Mouse (Mus musculus) myocyte (in vitro differentiated cells): ENCODE results near the gene Ccng1.

Experiments
- CEBPB ChIP-seq: IDR thresholded peaks from 2 replicates; pipeline ENCODE4 v1.6.1; 2011; ENCODE audit warnings: mild to moderate bottlenecking, moderate library complexity; ENCODE audit not compliant: poor library complexity, insufficient read depth, severe bottlenecking
- E2F4 ChIP-seq: IDR thresholded peaks from one replicate; pipeline ENCODE4 v1.6.1; 2011; ENCODE audit warnings: mild to moderate bottlenecking, control low read depth, moderate library complexity; ENCODE audit not compliant: insufficient read depth
- MAX ChIP-seq: IDR thresholded peaks from one replicate; pipeline ENCODE4 v1.6.1; 2011; ENCODE audit warnings: low read depth, mild to moderate bottlenecking, control low read depth
- MYOD1 ChIP-seq, 3 experiments: IDR thresholded peaks; one replicate each; pipeline ENCODE4 v1.6.1; 2011; ENCODE audit warnings: control low read depth in 2 of 3, low read depth in 2 of 3, mild to moderate bottlenecking in 2 of 3, moderate library complexity in 1 of 3; ENCODE audit not compliant: insufficient read length in 2 of 3, control insufficient read depth in 1 of 3
- MYOG ChIP-seq, 3 experiments: IDR thresholded peaks; one replicate each; pipeline ENCODE4 v1.6.1; 2011; ENCODE audit warnings: control low read depth in 2 of 3, low read depth in 2 of 3, mild to moderate bottlenecking in 2 of 3; ENCODE audit not compliant: insufficient read length in 2 of 3, control insufficient read depth in 1 of 3, insufficient read depth in 1 of 3
- POLR2A ChIP-seq: IDR thresholded peaks from one replicate; pipeline ENCODE4 v1.6.1; 2011; ENCODE audit warnings: low read depth, mild to moderate bottlenecking, control low read depth, moderate library complexity; ENCODE audit not compliant: insufficient read length
- POLR2AphosphoS2 ChIP-seq: IDR thresholded peaks from one replicate; pipeline ENCODE4 v1.6.1; 2011; ENCODE audit warnings: low read depth, control low read depth; ENCODE audit not compliant: insufficient read length
- SRF ChIP-seq: IDR thresholded peaks from one replicate; pipeline ENCODE4 v1.6.1; 2011; ENCODE audit warnings: low read depth; ENCODE audit not compliant: control insufficient read depth, insufficient read length
- TCF12 ChIP-seq: IDR thresholded peaks from one replicate; pipeline ENCODE4 v1.6.1; 2011; ENCODE audit warnings: mild to moderate bottlenecking, control low read depth; ENCODE audit not compliant: poor library complexity, insufficient read depth, severe bottlenecking
- TCF3 ChIP-seq: IDR thresholded peaks from one replicate; pipeline ENCODE4 v1.6.1; 2011; ENCODE audit warnings: low read depth, control low read depth; ENCODE audit not compliant: insufficient read length
- USF1 ChIP-seq: IDR thresholded peaks from one replicate; pipeline ENCODE4 v1.6.1; 2011; ENCODE audit warnings: low read depth, mild to moderate bottlenecking, control low read depth, moderate library complexity

GRCm38 (mm10) chr11:40746361-40746760 is 8.8 kb downstream of the Ccng1 start:
- TF ChIP-seq TCF12 (no peak), POLR2A (no peak), POLR2AphosphoS2 (no peak), TCF3 (no peak), USF1 (no peak), SRF (no peak), MYOD1 (IDR thresholded peaks at IDR 0.05; ENCODE audit: control insufficient read depth in 1 of 3, insufficient read length in 2 of 3, low read depth in 2 of 3) (no peak), CEBPB (no peak), E2F4 (no peak), MAX (no peak), MYOG (IDR thresholded peaks at IDR 0.05; ENCODE audit: control insufficient read depth in 1 of 3, insufficient read depth in 1 of 3, insufficient read length in 2 of 3, low read depth in 2 of 3) (no peak)
